Mouse (Mus musculus): Measurements from ENCODE around the gene Baiap2l2. TPM values are rescaled to one million over a fixed set of nuclear protein-coding genes. Genes with fewer than 3 reads are reported as not detected.

Gene Baiap2l2
- polyA plus RNA-seq, 1 experiment from 2014 or later = 1.9 TPM

GRCm38 (mm10) chr15:79261757-79262156 lies 23.6 kb downstream of the Baiap2l2 start:
- Histone ChIP-seq H3K27ac (replicated peaks; ENCODE audit: low read depth, low read length) (no peak overlapping the region), H3K27me3 (ENCODE audit: control insufficient read depth, insufficient read depth, low read length) (peaks cover 36% of the 10 kb centered on the region), H3K4me1 (ENCODE audit: control insufficient read depth, insufficient read depth, low read length) (0 out of 2 replicates have a peak, but pooled peaks cover 9% of the 10 kb centered on the region), H3K9me3 (ENCODE audit: control insufficient read depth, low read length) (no peaks in the 10 kb centered on the region), H3K9ac (replicated peaks; ENCODE audit: low read length) (peak overlapping the region; percentile 61), H3K4me2 (ENCODE audit: low read length) (peak overlapping the region; percentile 96), H3K4me3 (replicated peaks; ENCODE audit: low read depth, low read length) (peak overlapping the region; percentile 52), H3K36me3 (ENCODE audit: control insufficient read depth, insufficient read depth, low read length) (no peaks in the 10 kb centered on the region)
- peak; percentile 68 for DNase-seq
- 0% methylated on average over 28 of the region's 28 CpGs for WGBS
- ATAC-seq (ENCODE audit: low FRiP score, low TSS enrichment) = peak; percentile 46

GRCm38 (mm10) chr15:79261095-79261725 lies 24.1 kb downstream of the Baiap2l2 start:
- peak; percentile 55; the same call in 1 of the 2 replicates for ATAC-seq (ENCODE audit: low FRiP score, low TSS enrichment)
- peak overlapping the region; percentile 52 for H3K4me3 ChIP-seq (replicated peaks; ENCODE audit: low read depth, low read length)
- H3K27me3 ChIP-seq (ENCODE audit: control insufficient read depth, insufficient read depth, low read length) = peaks cover 36% of the 10 kb centered on the region
- H3K4me1 ChIP-seq (ENCODE audit: control insufficient read depth, insufficient read depth, low read length) = 0 out of 2 replicates have a peak, but pooled peaks cover 9% of the 10 kb centered on the region
- no peaks in the 10 kb centered on the region for H3K9me3 ChIP-seq (ENCODE audit: control insufficient read depth, low read length)
- WGBS = under 1% methylated on average over 62 of the region's 62 CpGs
- no peak overlapping the region for H3K27ac ChIP-seq (replicated peaks; ENCODE audit: low read depth, low read length)
- H3K4me2 ChIP-seq (ENCODE audit: low read length) = peak overlapping the region; percentile 96
- H3K36me3 ChIP-seq (ENCODE audit: control insufficient read depth, insufficient read depth, low read length) = no peaks in the 10 kb centered on the region
- H3K9ac ChIP-seq (replicated peaks; ENCODE audit: low read length) = peak overlapping the region; percentile 61
- peak; percentile 62 for DNase-seq

GRCm38 (mm10) chr15:79258521-79258920 lies 26.8 kb downstream of the Baiap2l2 start:
- no peak for ATAC-seq (ENCODE audit: low FRiP score, low TSS enrichment)
- no peak overlapping the region for H3K27ac ChIP-seq (replicated peaks; ENCODE audit: low read depth, low read length)
- no peak overlapping the region for H3K4me3 ChIP-seq (replicated peaks; ENCODE audit: low read depth, low read length)
- no peaks in the 10 kb centered on the region for H3K9me3 ChIP-seq (ENCODE audit: control insufficient read depth, low read length)
- no peak for DNase-seq
- H3K27me3 ChIP-seq (ENCODE audit: control insufficient read depth, insufficient read depth, low read length) = peaks cover 39% of the 10 kb centered on the region
- H3K9ac ChIP-seq (replicated peaks; ENCODE audit: low read length) = no peak overlapping the region
- WGBS = 30% methylated on average over 17 of the region's 17 CpGs
- H3K36me3 ChIP-seq (ENCODE audit: control insufficient read depth, insufficient read depth, low read length) = no peaks in the 10 kb centered on the region
- no peak overlapping the region for H3K4me2 ChIP-seq (ENCODE audit: low read length)
- 0 out of 2 replicates have a peak, but pooled peaks cover 9% of the 10 kb centered on the region for H3K4me1 ChIP-seq (ENCODE audit: control insufficient read depth, insufficient read depth, low read length)

- peaks cover 3% of the 10 kb centered on the region; the same call in 1 of the 2 replicates for H3K36me3 ChIP-seq (ENCODE audit: control insufficient read depth, insufficient read depth, low read length)
- H3K9ac ChIP-seq (replicated peaks; ENCODE audit: low read length) = no peak within 1 kb of the TSS
- peaks cover 8% of the 10 kb centered on the region; the same call in 1 of the 2 replicates for H3K4me1 ChIP-seq (ENCODE audit: control insufficient read depth, insufficient read depth, low read length)
- peaks cover 13% of the 10 kb centered on the region for H3K27me3 ChIP-seq (ENCODE audit: control insufficient read depth, insufficient read depth, low read length)
- no peak within 1 kb of the TSS for H3K4me2 ChIP-seq (ENCODE audit: low read length)
- no peak within 1 kb of the TSS for H3K4me3 ChIP-seq (replicated peaks; ENCODE audit: low read depth, low read length)
- DNase-seq (no peak), ATAC-seq (ENCODE audit: low FRiP score, low TSS enrichment) (no peak)
- no peak within 1 kb of the TSS for H3K27ac ChIP-seq (replicated peaks; ENCODE audit: low read depth, low read length)
- 34% methylated on average over 3 of the region's 3 CpGs for WGBS
- H3K9me3 ChIP-seq (ENCODE audit: control insufficient read depth, low read length) = no peaks in the 10 kb centered on the region
These were observed 30.7 kb downstream of the Baiap2l2 start, which contains the start of gene Slc16a8 for GRCm38 (mm10) chr15:79254661-79255060. Gene Slc16a8, minus strand, starts transcription at chr15:79254761.

- Histone ChIP-seq H3K9me3 (ENCODE audit: control insufficient read depth, low read length) (no peaks in the 10 kb centered on the region), H3K4me1 (ENCODE audit: control insufficient read depth, insufficient read depth, low read length) (peaks cover 8% of the 10 kb centered on the region; the same call in 1 of the 2 replicates), H3K36me3 (ENCODE audit: control insufficient read depth, insufficient read depth, low read length) (peaks cover 24% of the 10 kb centered on the region), H3K27ac (replicated peaks; ENCODE audit: low read depth, low read length) (no peak overlapping the region), H3K27me3 (ENCODE audit: control insufficient read depth, insufficient read depth, low read length) (peaks cover 13% of the 10 kb centered on the region), H3K4me3 (replicated peaks; ENCODE audit: low read depth, low read length) (peak overlapping the region; percentile 32), H3K4me2 (ENCODE audit: low read length) (peak overlapping the region; percentile 66), H3K9ac (replicated peaks; ENCODE audit: low read length) (peak overlapping the region; percentile 46; the same call in 1 of the 2 replicates)
- ATAC-seq (ENCODE audit: low FRiP score, low TSS enrichment) (no peak), DNase-seq (no peak)
- WGBS = 32% methylated on average over 24 of the region's 24 CpGs
These were observed 32.8 kb downstream of the Baiap2l2 start for GRCm38 (mm10) chr15:79252580-79252979.

- ATAC-seq (ENCODE audit: low FRiP score, low TSS enrichment) (peak; percentile 50; the same call in 1 of the 2 replicates), DNase-seq (peak; percentile 69)
- H3K27me3 ChIP-seq (ENCODE audit: control insufficient read depth, insufficient read depth, low read length) = peaks cover 13% of the 10 kb centered on the region
- WGBS = 2% methylated on average over 61 of the region's 61 CpGs
- peak overlapping the region; percentile 66 for H3K4me2 ChIP-seq (ENCODE audit: low read length)
- H3K9me3 ChIP-seq (ENCODE audit: control insufficient read depth, low read length) = no peaks in the 10 kb centered on the region
- H3K27ac ChIP-seq (replicated peaks; ENCODE audit: low read depth, low read length) = no peak overlapping the region
- H3K4me1 ChIP-seq (ENCODE audit: control insufficient read depth, insufficient read depth, low read length) = peaks cover 8% of the 10 kb centered on the region; the same call in 1 of the 2 replicates
- H3K9ac ChIP-seq (replicated peaks; ENCODE audit: low read length) = peak overlapping the region; percentile 46
- peak overlapping the region; percentile 32 for H3K4me3 ChIP-seq (replicated peaks; ENCODE audit: low read depth, low read length)
- peaks cover 30% of the 10 kb centered on the region for H3K36me3 ChIP-seq (ENCODE audit: control insufficient read depth, insufficient read depth, low read length)
These were observed 33.4 kb downstream of the Baiap2l2 start for GRCm38 (mm10) chr15:79251781-79252491.

- 54% methylated on average over 7 of the region's 7 CpGs for WGBS
- H3K4me3 ChIP-seq (replicated peaks; ENCODE audit: low read depth, low read length) = no peak overlapping the region
- no peak overlapping the region for H3K9ac ChIP-seq (replicated peaks; ENCODE audit: low read length)
- H3K27ac ChIP-seq (replicated peaks; ENCODE audit: low read depth, low read length) = no peak overlapping the region
- peaks cover 37% of the 10 kb centered on the region for H3K36me3 ChIP-seq (ENCODE audit: control insufficient read depth, insufficient read depth, low read length)
- DNase-seq (no peak), ATAC-seq (ENCODE audit: low FRiP score, low TSS enrichment) (no peak)
- H3K27me3 ChIP-seq (ENCODE audit: control insufficient read depth, insufficient read depth, low read length) = peaks cover 13% of the 10 kb centered on the region
- no peak overlapping the region for H3K4me2 ChIP-seq (ENCODE audit: low read length)
- peaks cover 8% of the 10 kb centered on the region; the same call in 1 of the 2 replicates for H3K4me1 ChIP-seq (ENCODE audit: control insufficient read depth, insufficient read depth, low read length)
- no peaks in the 10 kb centered on the region for H3K9me3 ChIP-seq (ENCODE audit: control insufficient read depth, low read length)
These were observed 34.2 kb downstream of the Baiap2l2 start for GRCm38 (mm10) chr15:79251168-79251567.

- peaks cover 13% of the 10 kb centered on the region for H3K27me3 ChIP-seq (ENCODE audit: control insufficient read depth, insufficient read depth, low read length)
- whole genome bisulfite sequencing = 93% methylated on average over 2 of the region's 2 CpGs
These were observed 35.1 kb downstream of the Baiap2l2 start for GRCm38 (mm10) chr15:79250236-79250635.

More at GRCm38 (mm10) chr15:79250236-79250635, 35.1 kb downstream of the Baiap2l2 start:
- ATAC-seq (ENCODE audit: low FRiP score, low TSS enrichment) (no peak), DNase-seq (no peak)
- Histone ChIP-seq H3K4me2 (ENCODE audit: low read length) (no peak overlapping the region), H3K27ac (replicated peaks; ENCODE audit: low read depth, low read length) (no peak overlapping the region), H3K4me3 (replicated peaks; ENCODE audit: low read depth, low read length) (no peak overlapping the region), H3K36me3 (ENCODE audit: control insufficient read depth, insufficient read depth, low read length) (peaks cover 47% of the 10 kb centered on the region), H3K9ac (replicated peaks; ENCODE audit: low read length) (no peak overlapping the region), H3K4me1 (ENCODE audit: control insufficient read depth, insufficient read depth, low read length) (peaks cover 8% of the 10 kb centered on the region; the same call in 1 of the 2 replicates), H3K9me3 (ENCODE audit: control insufficient read depth, low read length) (no peaks in the 10 kb centered on the region)

Data from midbrain, embryonic 14.5 days (tissue).